Mouse (Mus musculus): ENCODE measurements around the gene Glis1. TPM values are rescaled to one million over a fixed set of nuclear protein-coding genes. Genes with fewer than 3 reads are reported as not detected.

The Glis1 gene
- polyA plus RNA-seq, 1 experiment from 2014 or later: 1.7 TPM

GRCm38 (mm10) chr4:107611888-107612650 lies 177.7 kb downstream of the Glis1 start:
- Histone ChIP-seq H3K27me3 (no peaks in the 10 kb centered on the region), H3K36me3 (no peaks in the 10 kb centered on the region), H3K4me1 (no peaks in the 10 kb centered on the region), H3K27ac (no peak overlapping the region), H3K9ac (no peak overlapping the region), H3K4me2 (no peak overlapping the region), H3K9me3 (no peaks in the 10 kb centered on the region), H3K4me3 (no peak overlapping the region)
- ATAC-seq (ENCODE audit: borderline replicate concordance, extremely low read depth, low FRiP score, low TSS enrichment): no peak
- WGBS: 50% methylated on average over 9 of the region's 9 CpGs

GRCm38 (mm10) chr4:107617596-107618230 lies 183.3 kb downstream of the Glis1 start:
- Histone ChIP-seq H3K4me3 (no peak overlapping the region), H3K9me3 (no peaks in the 10 kb centered on the region), H3K36me3 (no peaks in the 10 kb centered on the region), H3K9ac (no peak overlapping the region), H3K27me3 (no peaks in the 10 kb centered on the region), H3K4me2 (no peak overlapping the region), H3K4me1 (no peaks in the 10 kb centered on the region), H3K27ac (no peak overlapping the region)
- no peak for ATAC-seq (ENCODE audit: borderline replicate concordance, extremely low read depth, low FRiP score, low TSS enrichment)
- 45% methylated on average over 6 of the region's 6 CpGs for WGBS

GRCm38 (mm10) chr4:107619487-107619886 lies 185.1 kb downstream of the Glis1 start:
- Histone ChIP-seq H3K4me1 (no peaks in the 10 kb centered on the region), H3K4me3 (no peak overlapping the region), H3K9ac (no peak overlapping the region), H3K36me3 (no peaks in the 10 kb centered on the region), H3K9me3 (no peaks in the 10 kb centered on the region), H3K27me3 (no peaks in the 10 kb centered on the region), H3K4me2 (no peak overlapping the region), H3K27ac (no peak overlapping the region)
- WGBS: 93% methylated on average over 7 of the region's 7 CpGs
- ATAC-seq (ENCODE audit: borderline replicate concordance, extremely low read depth, low FRiP score, low TSS enrichment): no peak

GRCm38 (mm10) chr4:107621366-107621765 lies 187.0 kb downstream of the Glis1 start:
- Histone ChIP-seq H3K27ac (no peak overlapping the region), H3K4me3 (no peak overlapping the region), H3K4me2 (no peak overlapping the region), H3K36me3 (no peaks in the 10 kb centered on the region), H3K27me3 (no peaks in the 10 kb centered on the region), H3K4me1 (no peaks in the 10 kb centered on the region), H3K9ac (no peak overlapping the region), H3K9me3 (no peaks in the 10 kb centered on the region)
- 64% methylated on average over 5 of the region's 5 CpGs for WGBS
- no peak for ATAC-seq (ENCODE audit: borderline replicate concordance, extremely low read depth, low FRiP score, low TSS enrichment)

- Histone ChIP-seq H3K4me3 (no peak overlapping the region), H3K4me1 (no peaks in the 10 kb centered on the region), H3K27me3 (no peaks in the 10 kb centered on the region), H3K27ac (no peak overlapping the region), H3K4me2 (no peak overlapping the region), H3K36me3 (no peaks in the 10 kb centered on the region), H3K9me3 (no peaks in the 10 kb centered on the region), H3K9ac (no peak overlapping the region)
- ATAC-seq (ENCODE audit: borderline replicate concordance, extremely low read depth, low FRiP score, low TSS enrichment): no peak
- 51% methylated on average over 6 of the region's 6 CpGs for WGBS
These were observed 187.9 kb downstream of the Glis1 start for GRCm38 (mm10) chr4:107622296-107622695.

GRCm38 (mm10) chr4:107623916-107624315 lies 189.5 kb downstream of the Glis1 start:
- H3K4me2 ChIP-seq: no peak overlapping the region
- WGBS: 73% methylated on average over 6 of the region's 6 CpGs
- H3K9me3 ChIP-seq: no peaks in the 10 kb centered on the region
- H3K36me3 ChIP-seq: no peaks in the 10 kb centered on the region
- no peaks in the 10 kb centered on the region for H3K27me3 ChIP-seq
- H3K4me1 ChIP-seq: 0 out of 2 replicates have a peak, but pooled peaks cover 3% of the 10 kb centered on the region
- no peak overlapping the region for H3K4me3 ChIP-seq
- no peak overlapping the region for H3K27ac ChIP-seq
- ATAC-seq (ENCODE audit: borderline replicate concordance, extremely low read depth, low FRiP score, low TSS enrichment): no peak
- H3K9ac ChIP-seq: no peak overlapping the region

GRCm38 (mm10) chr4:107624951-107625350 lies 190.6 kb downstream of the Glis1 start:
- Histone ChIP-seq H3K4me2 (no peak overlapping the region), H3K36me3 (no peaks in the 10 kb centered on the region), H3K4me1 (peaks cover 8% of the 10 kb centered on the region; the same call in 1 of the 2 replicates), H3K9me3 (no peaks in the 10 kb centered on the region), H3K9ac (no peak overlapping the region), H3K4me3 (no peak overlapping the region), H3K27ac (no peak overlapping the region), H3K27me3 (no peaks in the 10 kb centered on the region)
- WGBS: 55% methylated on average over 5 of the region's 5 CpGs
- no peak for ATAC-seq (ENCODE audit: borderline replicate concordance, extremely low read depth, low FRiP score, low TSS enrichment)

GRCm38 (mm10) chr4:107628226-107628625 lies 193.8 kb downstream of the Glis1 start:
- Histone ChIP-seq H3K9ac (no peak overlapping the region), H3K27ac (no peak overlapping the region), H3K4me1 (peaks cover 8% of the 10 kb centered on the region; the same call in 1 of the 2 replicates), H3K27me3 (no peaks in the 10 kb centered on the region), H3K4me2 (no peak overlapping the region), H3K36me3 (no peaks in the 10 kb centered on the region), H3K9me3 (no peaks in the 10 kb centered on the region), H3K4me3 (no peak overlapping the region)
- 63% methylated on average over 4 of the region's 4 CpGs for WGBS
- no peak for ATAC-seq (ENCODE audit: borderline replicate concordance, extremely low read depth, low FRiP score, low TSS enrichment)

- no peak overlapping the region for H3K9ac ChIP-seq
- no peak overlapping the region for H3K27ac ChIP-seq
- no peak for ATAC-seq (ENCODE audit: borderline replicate concordance, extremely low read depth, low FRiP score, low TSS enrichment)
These were observed 194.6 kb downstream of the Glis1 start for GRCm38 (mm10) chr4:107628921-107629411.

GRCm38 (mm10) chr4:107634631-107635030 lies 200.2 kb downstream of the Glis1 start:
- H3K9me3 ChIP-seq: no peaks in the 10 kb centered on the region
- 64% methylated on average over 6 of the region's 6 CpGs for WGBS
- H3K4me2 ChIP-seq: no peak overlapping the region
- no peaks in the 10 kb centered on the region for H3K36me3 ChIP-seq
- no peak overlapping the region for H3K4me3 ChIP-seq
- H3K9ac ChIP-seq: no peak overlapping the region
- H3K27me3 ChIP-seq: no peaks in the 10 kb centered on the region
- no peak overlapping the region for H3K27ac ChIP-seq
- peaks cover 4% of the 10 kb centered on the region; the same call in 1 of the 2 replicates for H3K4me1 ChIP-seq
- ATAC-seq (ENCODE audit: borderline replicate concordance, extremely low read depth, low FRiP score, low TSS enrichment): no peak

More at GRCm38 (mm10) chr4:107628921-107629411, 194.6 kb downstream of the Glis1 start:
- no peaks in the 10 kb centered on the region for H3K27me3 ChIP-seq
- H3K9me3 ChIP-seq: no peaks in the 10 kb centered on the region
- H3K4me1 ChIP-seq: peaks cover 8% of the 10 kb centered on the region; the same call in 1 of the 2 replicates
- no peak overlapping the region for H3K4me3 ChIP-seq
- no peak overlapping the region for H3K4me2 ChIP-seq
- 27% methylated on average over 17 of the region's 17 CpGs for WGBS
- no peaks in the 10 kb centered on the region for H3K36me3 ChIP-seq

- Histone ChIP-seq H3K4me1 (peaks cover 4% of the 10 kb centered on the region; the same call in 1 of the 2 replicates), H3K4me3 (no peak overlapping the region), H3K27ac (no peak overlapping the region), H3K27me3 (no peaks in the 10 kb centered on the region), H3K9me3 (no peaks in the 10 kb centered on the region), H3K4me2 (no peak overlapping the region), H3K36me3 (no peaks in the 10 kb centered on the region), H3K9ac (no peak overlapping the region)
- ATAC-seq (ENCODE audit: borderline replicate concordance, extremely low read depth, low FRiP score, low TSS enrichment): no peak
- 68% methylated on average over 6 of the region's 6 CpGs for WGBS
These were observed 201.7 kb downstream of the Glis1 start for GRCm38 (mm10) chr4:107636099-107636498.

- ATAC-seq (ENCODE audit: borderline replicate concordance, extremely low read depth, low FRiP score, low TSS enrichment): no peak
- H3K4me1 ChIP-seq: peaks cover 4% of the 10 kb centered on the region; the same call in 1 of the 2 replicates
- H3K27ac ChIP-seq: no peak overlapping the region
- no peak overlapping the region for H3K4me3 ChIP-seq
- 59% methylated on average over 3 of the region's 3 CpGs for WGBS
- no peak overlapping the region for H3K9ac ChIP-seq
- no peak overlapping the region for H3K4me2 ChIP-seq
- no peaks in the 10 kb centered on the region for H3K27me3 ChIP-seq
- no peaks in the 10 kb centered on the region for H3K36me3 ChIP-seq
- no peaks in the 10 kb centered on the region for H3K9me3 ChIP-seq
These were observed 203.3 kb downstream of the Glis1 start for GRCm38 (mm10) chr4:107637670-107638069.

Measured in lung, embryonic 15.5 days (tissue).